Mouse (Mus musculus) kidney, adult 2 months (tissue): ENCODE measurements at regions not wholly inside any gene's neighbourhood (a gene's known extent, or its start where the extent isn't known, plus 50 kb on each side); places are given as distances from the start of the nearest gene placed in this dataset.

Experiments
- CTCF ChIP-seq: fragments of 200-500 bp; conservative IDR thresholded peaks from 2 replicates; pipeline ENCODE4 v1.5.1; 2011; ENCODE audit warnings: low read depth, mild to moderate bottlenecking, control low read depth, low read length, moderate library complexity, mixed read lengths; ENCODE audit not compliant: insufficient read depth, insufficient read length
- POLR2A ChIP-seq: fragments of 200-500 bp; IDR thresholded peaks from one replicate; pipeline ENCODE4 v1.6.1; 2011; ENCODE audit warnings: low read depth, low read length, control low read depth

DNA sequence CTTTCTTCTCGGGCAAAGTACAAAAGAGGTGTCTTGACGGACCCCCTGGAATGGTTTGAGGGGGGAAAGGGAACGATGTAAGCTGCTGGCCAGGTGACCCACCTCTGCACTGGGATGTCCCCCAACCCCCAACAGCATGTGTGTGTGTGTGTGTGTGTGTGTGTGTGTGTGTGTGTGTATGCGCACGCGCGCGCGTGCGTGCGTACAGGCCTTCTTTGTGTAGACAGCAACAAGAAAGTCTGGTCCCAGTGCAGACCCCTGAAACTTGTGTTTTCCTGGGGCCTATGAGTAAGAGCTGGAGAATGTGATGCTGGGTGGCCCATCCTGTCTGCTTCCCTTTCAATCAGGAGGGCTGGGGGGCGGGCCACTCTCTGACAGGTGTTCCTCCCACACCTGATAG is 118.7 kb upstream of the 4930535I16Rik start:
- no peak for TF ChIP-seq POLR2A
- no peak for TF ChIP-seq CTCF
